Mouse (Mus musculus) embryonic facial prominence, embryonic 14.5 days (tissue): Measurements from ENCODE around the gene Lgals9. TPM values are rescaled to one million over a fixed set of nuclear protein-coding genes. Genes with fewer than 3 reads are reported as not detected.
"Not testable (repeated sequence)": the region's sequence is repeated elsewhere in the genome, so short reads cannot be mapped to it uniquely, and the experiment has no call there.

Experiments
- ATAC-seq: fragments of 200-750 bp; cut with Nextera tagmentation; 2 replicates; pipeline ENCODE4 v1.8.0; 2017; ENCODE audit warnings: low read depth, moderate number of reproducible peaks, moderate TSS enrichment
- DNase-seq: peaks from one replicate; pipeline ENCODE4 v3.0.0-alpha.2; 2015; ENCODE audit warnings: low spot score
- H3K27ac ChIP-seq: fragments of 300-500 bp; sonication (generic); replicated peaks from 2 replicates; pipeline ENCODE4 v1.5.1; 2014; ENCODE audit warnings: low read depth, mild to moderate bottlenecking, low read length, moderate library complexity
- H3K27me3 ChIP-seq: fragments of 300-500 bp; sonication (generic); replicated peaks from 2 replicates; pipeline ENCODE4 v1.6.1; 2014; ENCODE audit warnings: low read length; ENCODE audit not compliant: control insufficient read depth, insufficient read depth
- H3K36me3 ChIP-seq: fragments of 300-500 bp; sonication (generic); 2 replicates; pipeline ENCODE4 v1.6.1; 2014; ENCODE audit warnings: low read length, mixed read lengths; ENCODE audit not compliant: control insufficient read depth, insufficient read depth
- H3K4me1 ChIP-seq: fragments of 300-500 bp; sonication (generic); 2 replicates; pipeline ENCODE4 v1.6.1; 2014; ENCODE audit warnings: antibody characterized with exemption, low read length; ENCODE audit not compliant: control insufficient read depth, insufficient read depth
- H3K4me2 ChIP-seq: fragments of 300-500 bp; sonication (generic); 2 replicates; pipeline ENCODE4 v1.6.1; 2014; ENCODE audit warnings: low read depth, mild to moderate bottlenecking, low read length, moderate library complexity, mixed read lengths
- H3K4me3 ChIP-seq: fragments of 300-500 bp; sonication (generic); 2 replicates; pipeline ENCODE4 v1.5.1; 2014; ENCODE audit warnings: low read depth, mild to moderate bottlenecking, low read length
- H3K9ac ChIP-seq: fragments of 300-500 bp; sonication (generic); 2 replicates; pipeline ENCODE4 v1.6.1; 2014; ENCODE audit warnings: low read depth, mild to moderate bottlenecking, low read length, moderate library complexity, mixed read lengths
- H3K9me3 ChIP-seq: fragments of 300-500 bp; sonication (generic); 2 replicates; pipeline ENCODE4 v1.6.1; 2016; ENCODE audit warnings: low read length; ENCODE audit not compliant: control insufficient read depth
- WGBS: fragments of 180-500 bp; shearing (Covaris S2); extraction: QIAGEN DNeasy Blood & Tissue Kit; methylation state at CpG from one replicate; pipeline ENCODE4 v1.1.7; 2014; 5-methylcytosine and 5-hydroxymethylcytosine counted together
- polyA plus RNA-seq: library from polyadenylated mRNA; unstranded; fragments of >200 nt; fragmentation: Nextera tagmentation; extraction: Ambion mirVana; gene quantifications from 2 replicates; pipeline ENCODE4 v1.2.1, GENCODE M21; 2014

The Lgals9 gene
- polyA plus RNA-seq, 1 experiment from 2014 or later, result 52.1 TPM

DNA sequence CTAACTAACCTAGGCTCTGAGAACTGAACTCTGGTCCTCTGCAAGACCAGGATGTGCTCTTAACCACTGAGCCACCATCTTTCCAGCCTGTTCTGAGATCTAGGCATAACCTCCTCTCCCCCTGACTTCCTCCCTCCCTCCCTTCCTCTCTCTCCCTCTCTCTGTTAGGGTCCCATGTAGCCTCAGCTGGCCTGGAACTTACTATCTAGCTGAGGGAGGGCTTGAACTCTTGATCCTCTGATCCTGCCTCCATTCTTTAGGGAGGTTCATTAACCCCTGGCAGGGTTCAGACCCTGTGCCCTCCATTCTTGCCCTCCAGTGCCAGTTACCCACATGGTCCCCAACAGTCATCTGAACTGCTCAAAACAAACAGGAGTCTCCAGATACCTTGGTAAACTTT lies 28.3 kb upstream of the Lgals9 start:
- Histone ChIP-seq H3K36me3 (peaks cover 22% of the 10 kb centered on the region), H3K9me3 (no peaks in the 10 kb centered on the region), H3K4me3 (no peak overlapping the region), H3K9ac (no peak overlapping the region), H3K4me1 (peaks cover 7% of the 10 kb centered on the region; the same call in 1 of the 2 replicates), H3K27ac (no peak overlapping the region), H3K27me3 (no peaks in the 10 kb centered on the region), H3K4me2 (no peak overlapping the region)
- DNase-seq (no peak), ATAC-seq (no peak)

DNA sequence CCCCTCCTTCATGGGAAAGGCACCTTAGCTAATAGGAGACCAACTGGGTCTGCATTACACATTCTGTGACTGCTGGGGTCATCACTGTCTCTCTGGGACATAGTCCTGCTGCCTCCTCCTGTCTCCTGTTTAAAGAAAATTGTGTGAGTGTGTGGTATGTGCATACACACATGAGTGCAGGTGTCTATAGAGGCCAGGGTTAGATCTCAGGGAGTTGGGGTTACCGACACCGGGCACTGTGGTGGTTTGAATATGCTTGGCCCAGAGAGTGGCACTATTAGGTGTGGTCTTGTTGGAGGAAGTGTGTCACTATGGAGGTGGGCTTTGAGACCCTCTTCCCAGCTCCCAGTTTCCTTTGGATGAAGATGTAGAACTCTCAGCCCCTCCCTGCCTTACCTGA lies 27.8 kb upstream of the Lgals9 start:
- Histone ChIP-seq H3K4me2 (no peak overlapping the region), H3K9me3 (no peaks in the 10 kb centered on the region), H3K27me3 (no peaks in the 10 kb centered on the region), H3K4me3 (no peak overlapping the region), H3K36me3 (peaks cover 17% of the 10 kb centered on the region), H3K4me1 (peaks cover 7% of the 10 kb centered on the region; the same call in 1 of the 2 replicates), H3K9ac (no peak overlapping the region), H3K27ac (no peak overlapping the region)
- DNase-seq (no peak), ATAC-seq (no peak)
- WGBS, result 100% methylated on average over 2 of the region's 2 CpGs

DNA sequence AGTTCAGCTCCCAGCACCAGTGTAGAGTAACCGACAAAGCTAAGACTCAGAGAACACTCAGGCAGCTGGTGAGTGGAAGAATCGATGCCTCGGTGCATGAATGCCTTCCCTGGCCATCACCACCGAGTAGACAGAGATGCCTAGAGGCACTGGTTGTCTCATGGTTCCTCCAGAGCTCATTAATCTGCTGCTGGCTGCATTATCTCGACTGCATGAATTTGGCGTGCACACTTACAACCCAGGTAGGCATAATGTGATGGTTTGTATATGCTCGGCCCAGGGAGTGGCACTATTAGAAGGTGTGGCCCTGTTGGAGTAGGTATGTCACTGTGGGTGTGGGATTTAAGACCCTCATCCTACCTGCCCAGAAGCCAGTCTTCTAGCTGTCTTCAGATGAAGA lies 24.1 kb upstream of the Lgals9 start:
- no peak for DNase-seq
- 78% methylated on average over 7 of the region's 7 CpGs for WGBS
- H3K4me1 ChIP-seq, result no peaks in the 10 kb centered on the region
- H3K4me2 ChIP-seq, result no peak overlapping the region
- no peak for ATAC-seq
- H3K27ac ChIP-seq, result no peak overlapping the region
- H3K36me3 ChIP-seq, result no peaks in the 10 kb centered on the region
- no peaks in the 10 kb centered on the region for H3K27me3 ChIP-seq
- H3K9me3 ChIP-seq, result no peaks in the 10 kb centered on the region
- H3K4me3 ChIP-seq, result no peak overlapping the region
- H3K9ac ChIP-seq, result no peak overlapping the region

- Histone ChIP-seq H3K27me3 (no peaks in the 10 kb centered on the region), H3K27ac (no peak overlapping the region), H3K4me3 (no peak overlapping the region), H3K9me3 (no peaks in the 10 kb centered on the region), H3K4me1 (no peaks in the 10 kb centered on the region), H3K9ac (no peak overlapping the region), H3K36me3 (no peaks in the 10 kb centered on the region), H3K4me2 (no peak overlapping the region)
- ATAC-seq (no peak), DNase-seq (no peak)
- 71% methylated on average over 6 of the region's 6 CpGs for WGBS
These were observed 23.4 kb upstream of the Lgals9 start for GRCm38 (mm10) chr11:79008007-79008775.

- WGBS, result 78% methylated on average over 3 of the region's 3 CpGs
These were observed 22.6 kb upstream of the Lgals9 start for GRCm38 (mm10) chr11:79007356-79007755.

DNA sequence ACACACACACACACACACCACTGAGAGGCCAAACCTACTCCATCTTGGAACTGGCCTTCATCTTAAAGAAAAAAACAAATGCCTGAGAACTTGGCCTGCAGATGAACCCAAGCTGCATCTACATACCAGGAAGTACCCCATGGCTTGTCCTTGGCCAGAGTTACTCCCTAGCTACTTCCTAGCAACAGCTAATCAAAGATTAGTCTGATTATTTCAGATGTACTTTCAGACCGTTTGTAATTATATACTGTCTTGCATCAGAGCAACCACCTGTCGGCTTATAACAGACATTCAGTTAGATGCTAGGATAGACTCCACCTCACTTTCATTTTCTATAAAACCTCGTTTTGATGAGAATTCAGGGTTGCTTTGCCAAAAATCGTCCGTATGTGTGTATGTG lies 21.7 kb upstream of the Lgals9 start:
- no peak for DNase-seq
- Histone ChIP-seq H3K4me1 (no peaks in the 10 kb centered on the region), H3K9me3 (no peaks in the 10 kb centered on the region), H3K9ac (no peak overlapping the region), H3K27me3 (no peaks in the 10 kb centered on the region), H3K27ac (no peak overlapping the region), H3K4me2 (no peak overlapping the region), H3K4me3 (no peak overlapping the region), H3K36me3 (no peaks in the 10 kb centered on the region)
- 53% methylated on average over 5 of the region's 5 CpGs for WGBS
- ATAC-seq, result no peak

More at GRCm38 (mm10) chr11:79007356-79007755, 22.6 kb upstream of the Lgals9 start:
- H3K4me3 ChIP-seq, H3K4me2 ChIP-seq, H3K9ac ChIP-seq, H3K9me3 ChIP-seq, ATAC-seq, H3K27ac ChIP-seq, H3K4me1 ChIP-seq, H3K36me3 ChIP-seq, H3K27me3 ChIP-seq, DNase-seq: not testable (repeated sequence)

DNA sequence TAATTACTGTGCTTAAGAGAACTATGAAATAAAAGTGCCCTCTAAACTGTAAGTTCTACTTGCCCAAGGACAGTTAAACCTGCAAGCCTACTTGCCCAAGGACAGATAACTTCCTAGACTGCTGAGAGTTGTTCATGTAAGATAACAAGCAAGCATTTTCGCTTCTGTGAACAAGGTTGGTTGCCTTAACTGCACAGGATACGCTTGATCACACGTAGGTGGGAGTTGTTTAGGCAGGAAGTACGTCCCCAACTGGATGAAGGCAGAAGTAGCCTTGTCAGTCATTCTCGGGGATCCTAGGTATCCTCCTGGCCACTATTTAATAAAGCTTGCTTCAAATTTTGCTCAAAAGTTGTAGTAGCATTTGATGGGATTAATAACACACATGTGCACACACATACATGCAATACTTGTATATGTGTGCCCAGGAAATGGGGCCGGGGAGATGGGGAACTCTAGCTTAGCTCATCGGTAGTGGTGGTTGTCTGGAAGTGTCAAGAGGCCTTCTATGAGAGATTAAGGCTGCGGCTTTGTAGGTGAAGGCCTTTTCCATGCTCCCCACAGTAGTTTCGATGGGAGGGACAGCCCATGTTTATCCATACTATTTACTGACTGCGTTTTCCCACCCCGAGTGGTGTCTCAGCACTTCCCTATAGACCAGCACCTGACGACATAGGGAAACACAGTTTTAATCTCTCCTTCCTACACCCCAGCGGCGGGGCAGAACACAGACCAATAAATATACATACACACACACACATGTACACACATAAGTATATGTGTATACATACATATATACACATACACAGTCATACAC lies 21.0 kb upstream of the Lgals9 start:
- no peaks in the 10 kb centered on the region for H3K9me3 ChIP-seq
- no peak overlapping the region for H3K9ac ChIP-seq
- no peak overlapping the region for H3K27ac ChIP-seq
- H3K27me3 ChIP-seq, result no peaks in the 10 kb centered on the region
- WGBS, result 87% methylated on average over 14 of the region's 14 CpGs
- DNase-seq, result no peak
- H3K4me1 ChIP-seq, result no peaks in the 10 kb centered on the region
- no peak overlapping the region for H3K4me3 ChIP-seq
- H3K36me3 ChIP-seq, result no peaks in the 10 kb centered on the region
- ATAC-seq, result no peak
- no peak overlapping the region for H3K4me2 ChIP-seq

GRCm38 (mm10) chr11:79003769-79004638 lies 19.3 kb upstream of the Lgals9 start:
- Histone ChIP-seq H3K36me3 (no peaks in the 10 kb centered on the region), H3K27me3 (no peaks in the 10 kb centered on the region), H3K4me2 (no peak overlapping the region), H3K9me3 (no peaks in the 10 kb centered on the region), H3K4me3 (no peak overlapping the region), H3K9ac (no peak overlapping the region), H3K4me1 (no peaks in the 10 kb centered on the region), H3K27ac (no peak overlapping the region)
- DNase-seq (no peak), ATAC-seq (no peak)
- 74% methylated on average over 10 of the region's 10 CpGs for WGBS
